ENCODE assay signal across 9 mouse cellular contexts in genomic region chr7:49249462-49249861, GRCm38 (mm10).
DNase-seq lines count a peak whose midpoint lies in the region; ATAC-seq lines count a peak whose summit lies in the region.
"Had no signal": no experiment of that assay in that cellular context is flagged by ENCODE, and none has a peak within 500 bp of the region (broad histone marks: within the 10 kb centered on the region; RNA-seq: fewer than 3 reads in every experiment).

No protein-coding gene starts in this region.

- no peaks in the 10 kb centered on the region for H3K36me3 ChIP-seq in heart, embryonic 11.5 days (ENCODE audit: control insufficient read depth, insufficient read depth, low read length)
- no peaks in the 10 kb centered on the region for H3K36me3 ChIP-seq in lung, embryonic 15.5 days
- no peaks in the 10 kb centered on the region for H3K36me3 ChIP-seq in macrophage (ENCODE audit: inconsistent target)
- H3K36me3 ChIP-seq: limb, embryonic 13.5 days had no signal

- peak overlapping the region; percentile 7; the same call in 1 of the 2 replicates for H3K4me2 ChIP-seq in heart, embryonic 11.5 days
- peak overlapping the region; percentile 93 for H3K4me2 ChIP-seq in lung, embryonic 15.5 days
- H3K4me2 ChIP-seq: limb, embryonic 13.5 days had no signal

- no peak overlapping the region for H3K9ac ChIP-seq in heart, embryonic 11.5 days (ENCODE audit: low read depth, low read length)
- no peak overlapping the region for H3K9ac ChIP-seq in lung, embryonic 15.5 days
- H3K9ac ChIP-seq: limb, embryonic 13.5 days had no signal

- DNase-seq in heart, postnatal 36 days, result no peak
- DNase-seq in lung, postnatal 25 days (ENCODE audit: low spot score), result no peak
- peak; percentile 62 for DNase-seq in cerebellum, adult 9-10 months
- no peak for DNase-seq in kidney, adult 18-20 months
- DNase-seq in layer of hippocampus, adult 8-10 months (ENCODE audit: low spot score in 2 of 2), result no peak

- H3K27ac ChIP-seq in heart, embryonic 11.5 days (ENCODE audit: low read depth, low read length), result no peak overlapping the region
- H3K27ac ChIP-seq in lung, embryonic 15.5 days, result no peak overlapping the region
- H3K27ac ChIP-seq in macrophage, result peak overlapping the region; percentile 98
- H3K27ac ChIP-seq: limb, embryonic 13.5 days had no signal

- H3K9me3 ChIP-seq in heart, embryonic 11.5 days (replicated peaks; ENCODE audit: control insufficient read depth, low read length), result no peaks in the 10 kb centered on the region
- H3K9me3 ChIP-seq in lung, embryonic 15.5 days, result no peaks in the 10 kb centered on the region
- H3K9me3 ChIP-seq: limb, embryonic 13.5 days had no signal

- peaks cover 70% of the 10 kb centered on the region for H3K79me2 ChIP-seq in macrophage (ENCODE audit: inconsistent target)

- H3K4me3 ChIP-seq in heart, embryonic 11.5 days (ENCODE audit: low read depth, low read length), result no peak overlapping the region
- no peak overlapping the region; the same call in 1 of the 2 replicates for H3K4me3 ChIP-seq in lung, embryonic 15.5 days
- peak overlapping the region; percentile 88; the same call in 1 of the 2 replicates for H3K4me3 ChIP-seq in macrophage (ENCODE audit: inconsistent target)
- H3K4me3 ChIP-seq: limb, embryonic 13.5 days had no signal

- peaks cover 26% of the 10 kb centered on the region for H3K4me1 ChIP-seq in heart, embryonic 11.5 days (ENCODE audit: control insufficient read depth, insufficient read depth, low read length)
- peaks cover 47% of the 10 kb centered on the region for H3K4me1 ChIP-seq in lung, embryonic 15.5 days

- H3K27me3 ChIP-seq in heart, embryonic 11.5 days (ENCODE audit: control insufficient read depth, insufficient read depth, low read length), result peaks cover 22% of the 10 kb centered on the region
- H3K27me3 ChIP-seq in lung, embryonic 15.5 days, result peaks cover 16% of the 10 kb centered on the region

- intact Hi-C loops in heart, postnatal 36 days (cut with DNase I), result loop anchor here (2.0 to 10.0 kb wide), 2 partner anchors 117 to 365 kb away; partner anchors contain the start of gene E2f8

- 78% methylated on average over 2 of the region's 2 CpGs for WGBS in heart, embryonic 11.5 days (ENCODE audit: insufficient replicate concordance)
- WGBS in lung, embryonic 15.5 days, result 54% methylated on average over 2 of the region's 2 CpGs
- WGBS in macrophage (ENCODE audit: missing documents), result 88% methylated on average over 2 of the region's 2 CpGs

- no peak for ATAC-seq in heart, embryonic 11.5 days (replicated peaks; ENCODE audit: insufficient number of reproducible peaks, low FRiP score, low TSS enrichment)
- no peak for ATAC-seq in lung, embryonic 15.5 days (ENCODE audit: borderline replicate concordance, extremely low read depth, low FRiP score, low TSS enrichment)
